Mouse (Mus musculus) megakaryocyte, embryonic 14.5 days (primary cell): ENCODE measurements at regions not wholly inside any gene's neighbourhood (a gene's known extent, or its start where the extent isn't known, plus 50 kb on each side); places are given as distances from the start of the nearest gene placed in this dataset.

ENCODE experiments used
- FLI1 ChIP-seq: IDR thresholded peaks from 2 replicates; pipeline ENCODE4 v1.6.1; 2012; ENCODE audit warnings: low read length, inconsistent platforms, mixed read lengths
- GATA1 ChIP-seq: IDR thresholded peaks from 3 replicates; pipeline ENCODE4 v1.6.1; 2012; ENCODE audit warnings: mixed read lengths, low read length, inconsistent platforms, borderline replicate concordance

DNA sequence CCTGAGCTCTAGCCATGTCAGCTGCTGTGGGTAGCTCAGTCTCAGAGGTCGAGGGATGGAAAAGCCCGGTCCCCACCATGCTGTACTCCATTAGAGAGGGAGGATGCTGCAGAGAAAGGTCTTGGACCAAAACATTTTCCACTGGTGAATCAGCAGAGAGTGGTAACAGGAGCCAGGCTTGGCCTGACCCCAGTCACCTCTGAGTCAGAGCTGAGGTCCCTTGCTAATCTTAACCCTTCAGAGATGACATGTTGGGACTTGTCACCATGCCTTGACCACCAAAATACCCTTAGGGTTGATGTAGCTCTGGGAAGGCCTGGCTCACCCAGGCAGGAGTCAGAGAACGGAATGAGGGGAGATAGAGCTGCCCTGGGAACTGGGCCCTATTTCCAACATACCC is 210.0 kb downstream of the Cyp26b1 start:
- TF ChIP-seq GATA1 (no peak), FLI1 (no peak)
